Mouse (Mus musculus) large intestine, adult 2 months (tissue): Measurements from ENCODE around the gene Jmjd8. TPM values are rescaled to one million over a fixed set of nuclear protein-coding genes. Genes with fewer than 3 reads are reported as not detected.

Experiments
- DNase-seq: peaks from one replicate; pipeline ENCODE4 v3.0.0-alpha.2; 2012; ENCODE audit warnings: low read depth, low spot score
- WGBS: fragments of 180-500 bp; shearing (Covaris S2); methylation state at CpG from one replicate; pipeline ENCODE4 v1.1.7; 2018; 5-methylcytosine and 5-hydroxymethylcytosine counted together
- polyA plus RNA-seq: library from polyadenylated mRNA; depleted of rRNA; stranded (reverse); fragments of >200 nt; gene quantifications from 2 replicates; pipeline ENCODE4 v1.2.3, GENCODE M21; 2012

Gene Jmjd8
- polyA plus RNA-seq, 1 experiment = 48.8 TPM

GRCm38 (mm10) chr17:25830806-25831431 lies 2.3 kb downstream of the Jmjd8 start:
- DNase-seq = no peak

GRCm38 (mm10) chr17:25831451-25832281 lies 3.0 kb downstream of the Jmjd8 start:
- 24% methylated on average over 21 of the region's 21 CpGs for WGBS
- no peak for DNase-seq

More at GRCm38 (mm10) chr17:25830806-25831431, 2.3 kb downstream of the Jmjd8 start:
- WGBS = 81% methylated on average over 14 of the region's 14 CpGs

- peak; percentile 94 for DNase-seq
- under 1% methylated on average over 77 of the region's 77 CpGs for WGBS
Observed at GRCm38 (mm10) chr17:25832436-25833290, 4.0 kb downstream of the Jmjd8 start.

GRCm38 (mm10) chr17:25833291-25833663 lies 4.6 kb downstream of the Jmjd8 start, which contains the start of gene Stub1:
Gene Stub1, minus strand, starts transcription at chr17:25833404.
- under 1% methylated on average over 24 of the region's 24 CpGs for WGBS
- peak; percentile 85 for DNase-seq

- no peak for DNase-seq
Observed at GRCm38 (mm10) chr17:25833961-25834594, 5.4 kb downstream of the Jmjd8 start.

GRCm38 (mm10) chr17:25834595-25835222 lies 6.0 kb downstream of the Jmjd8 start:
- 52% methylated on average over 12 of the region's 12 CpGs for WGBS
- no peak for DNase-seq

More at GRCm38 (mm10) chr17:25833961-25834594, 5.4 kb downstream of the Jmjd8 start:
- 11% methylated on average over 6 of the region's 6 CpGs for WGBS

GRCm38 (mm10) chr17:25835301-25835700 lies 6.6 kb downstream of the Jmjd8 start:
- DNase-seq = no peak
- 93% methylated on average over 7 of the region's 7 CpGs for WGBS

GRCm38 (mm10) chr17:25835816-25836215 lies 7.1 kb downstream of the Jmjd8 start:
- 91% methylated on average over 16 of the region's 16 CpGs for WGBS
- DNase-seq = no peak

GRCm38 (mm10) chr17:25836397-25837075 lies 7.9 kb downstream of the Jmjd8 start:
- WGBS = 25% methylated on average over 23 of the region's 23 CpGs
- DNase-seq = no peak

GRCm38 (mm10) chr17:25837076-25837410 lies 8.4 kb downstream of the Jmjd8 start, which contains the start of gene Rhbdl1:
Gene Rhbdl1, minus strand, starts transcription at chr17:25837295.
- whole genome bisulfite sequencing = 6% methylated on average over 29 of the region's 29 CpGs
- DNase-seq = no peak

GRCm38 (mm10) chr17:25837533-25837932 lies 8.9 kb downstream of the Jmjd8 start:
- no peak for DNase-seq
- WGBS = 61% methylated on average over 3 of the region's 3 CpGs

- WGBS = 76% methylated on average over 4 of the region's 4 CpGs
- no peak for DNase-seq
Observed at GRCm38 (mm10) chr17:25838904-25839303, 10.2 kb downstream of the Jmjd8 start.

GRCm38 (mm10) chr17:25839455-25840235 lies 11.0 kb downstream of the Jmjd8 start:
- no peak for DNase-seq
- 56% methylated on average over 14 of the region's 14 CpGs for WGBS

- WGBS = 95% methylated on average over 6 of the region's 6 CpGs
- DNase-seq = no peak
Observed at GRCm38 (mm10) chr17:25840519-25840918, 11.9 kb downstream of the Jmjd8 start.

GRCm38 (mm10) chr17:25841117-25841880 lies 12.6 kb downstream of the Jmjd8 start, which contains the start of gene Gm20683:
Gene Gm20683, minus strand, starts transcription at chr17:25841763.
- WGBS = 89% methylated on average over 22 of the region's 22 CpGs
- DNase-seq = no peak

- DNase-seq = no peak
- 81% methylated on average over 3 of the region's 3 CpGs for WGBS
Observed at GRCm38 (mm10) chr17:25842509-25842908, 13.8 kb downstream of the Jmjd8 start.

GRCm38 (mm10) chr17:25843122-25843521 lies 14.5 kb downstream of the Jmjd8 start:
- no peak for DNase-seq
- WGBS = 65% methylated on average over 4 of the region's 4 CpGs
